Mouse (Mus musculus): Measurements from ENCODE around the gene Tgif1. TPM values are rescaled to one million over a fixed set of nuclear protein-coding genes. Genes with fewer than 3 reads are reported as not detected.

Gene Tgif1
- polyA plus RNA-seq (2012; rRNA removed): 17.3 and 28.0 TPM in 2 replicates

DNA sequence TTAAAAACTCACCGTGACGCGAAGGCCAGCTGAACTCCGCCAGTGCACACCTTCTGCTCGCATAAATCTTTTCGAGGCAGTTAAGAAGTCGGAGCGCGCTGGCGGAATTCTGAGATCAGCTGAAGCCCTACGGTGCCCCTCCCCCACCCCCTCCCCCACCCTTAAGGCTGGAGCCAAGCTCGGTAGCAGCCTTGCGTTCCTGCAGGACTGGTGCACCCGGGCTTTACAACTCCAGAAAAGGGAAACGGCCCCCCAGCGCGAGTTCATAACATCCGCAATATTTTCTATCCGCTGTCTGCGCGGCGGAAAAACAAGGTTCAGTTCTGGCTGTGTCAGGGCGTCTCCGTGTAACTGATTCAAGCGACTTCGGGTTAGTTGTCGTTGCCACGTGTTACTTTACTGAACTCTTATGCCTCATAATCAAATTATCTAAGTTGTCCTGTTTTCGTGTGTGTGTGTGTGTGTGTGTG lies at the start of gene Tgif1:
Gene Tgif1, minus strand, starts transcription at position 111 of the 470 bp plus-strand sequence.

Other genes starting within 250 kb of the Tgif1 start
- 2.1 and 8.3 TPM in 2 replicates for gene Myom1, start 149.1 kb upstream of the Tgif1 start, polyA plus RNA-seq (2012; rRNA removed)
- 86.4 and 135 TPM in 2 replicates for gene Myl12a, start 149.3 kb upstream of the Tgif1 start, polyA plus RNA-seq (2012; rRNA removed)